Mouse (Mus musculus) embryonic facial prominence, embryonic 13.5 days (tissue): ENCODE measurements around the gene 1700109H08Rik. TPM values are rescaled to one million over a fixed set of nuclear protein-coding genes. Genes with fewer than 3 reads are reported as not detected.

Experiments
- polyA plus RNA-seq: library from polyadenylated mRNA; unstranded; fragments of >200 nt; fragmentation: Nextera tagmentation; extraction: Ambion mirVana; gene quantifications from 2 replicates; pipeline ENCODE4 v1.2.1, GENCODE M21; 2015

Gene 1700109H08Rik
- polyA plus RNA-seq, 1 experiment from 2014 or later, result 3.5 TPM

Other genes starting within 250 kb of the 1700109H08Rik start
- 32.4 and 34.5 TPM in 2 replicates for gene Cdk6, start 230.1 kb upstream of the 1700109H08Rik start, polyA plus RNA-seq
- gene Fam133b, start 27.7 kb upstream of the 1700109H08Rik start, polyA plus RNA-seq, result 39.1 and 41.6 TPM in 2 replicates
- 22.9 and 24.2 TPM in 2 replicates for gene Pex1, start 24.5 kb downstream of the 1700109H08Rik start, polyA plus RNA-seq
- gene Rbm48, start 25.0 kb downstream of the 1700109H08Rik start, polyA plus RNA-seq, result 14.4 and 18.1 TPM in 2 replicates
- not detected in 2 replicates for gene Tmbim7, start 79.6 kb downstream of the 1700109H08Rik start, polyA plus RNA-seq
- 59.4 and 68.3 TPM in 2 replicates for gene Gatad1, start 85.6 kb downstream of the 1700109H08Rik start, polyA plus RNA-seq
- 13.4 and 14.4 TPM in 2 replicates for gene Ankib1, start 231.4 kb downstream of the 1700109H08Rik start, polyA plus RNA-seq
- 58.7 and 65.7 TPM in 2 replicates for gene Krit1, start 231.6 kb downstream of the 1700109H08Rik start, polyA plus RNA-seq